In genomic region chr11:95575791-95576190, GRCm38 (mm10) we compare ENCODE assay signal across 13 mouse cellular contexts. TPM values are rescaled to one million over a fixed set of nuclear protein-coding genes. Genes with fewer than 3 reads are reported as not detected.
DNase-seq lines count a peak whose midpoint lies in the region; ATAC-seq and TF ChIP-seq lines count a peak whose summit lies in the region.
"Had no signal": no experiment of that assay in that cellular context is flagged by ENCODE, and none has a peak within 500 bp of the region (broad histone marks: within the 10 kb centered on the region; RNA-seq: fewer than 3 reads in every experiment).

No protein-coding gene starts in this region.

- H3K27ac ChIP-seq in heart, embryonic 12.5 days (ENCODE audit: poor library complexity, severe bottlenecking) = no peak overlapping the region
- H3K27ac ChIP-seq in kidney, postnatal 0 days = no peak overlapping the region

- peak; percentile 68; the same call in 1 of the 2 replicates for ATAC-seq in heart, embryonic 12.5 days (ENCODE audit: insufficient number of reproducible peaks, low FRiP score)
- peak; percentile 27 for ATAC-seq in kidney, postnatal 0 days (replicated peaks; ENCODE audit: low FRiP score, low read depth)
- ATAC-seq: Patski had no signal

- peak overlapping the region; percentile 29 for H3K4me2 ChIP-seq in heart, embryonic 12.5 days
- no peak overlapping the region for H3K4me2 ChIP-seq in kidney, postnatal 0 days (ENCODE audit: low read length)

- H3K4me3 ChIP-seq in heart, embryonic 12.5 days = no peak overlapping the region
- no peak overlapping the region for H3K4me3 ChIP-seq in kidney, postnatal 0 days (replicated peaks; ENCODE audit: low read depth, low read length)

- TF ChIP-seq CTCF in kidney, postnatal 0 days (IDR thresholded peaks at IDR 0.05; ENCODE audit: low read depth) = no peak

- no peak overlapping the region for H3K9ac ChIP-seq in heart, embryonic 12.5 days
- H3K9ac ChIP-seq in kidney, postnatal 0 days (ENCODE audit: low read depth, low read length) = no peak overlapping the region

- H3K36me3 ChIP-seq in heart, embryonic 12.5 days = no peaks in the 10 kb centered on the region
- no peaks in the 10 kb centered on the region for H3K36me3 ChIP-seq in kidney, postnatal 0 days (ENCODE audit: insufficient read depth, low read length)

- peaks cover 59% of the 10 kb centered on the region for H3K27me3 ChIP-seq in heart, embryonic 12.5 days (replicated peaks)
- peaks cover 6% of the 10 kb centered on the region for H3K27me3 ChIP-seq in kidney, postnatal 0 days (ENCODE audit: insufficient read depth, low read length)

- no peaks in the 10 kb centered on the region for H3K9me3 ChIP-seq in heart, embryonic 12.5 days (replicated peaks)
- no peaks in the 10 kb centered on the region for H3K9me3 ChIP-seq in kidney, postnatal 0 days (replicated peaks; ENCODE audit: low read length)

- peaks cover 51% of the 10 kb centered on the region for H3K4me1 ChIP-seq in heart, embryonic 12.5 days (replicated peaks)
- H3K4me1 ChIP-seq in kidney, postnatal 0 days (replicated peaks; ENCODE audit: insufficient read depth, low read length) = peaks cover 14% of the 10 kb centered on the region; the same call in 1 of the 2 replicates

- DNase-seq in heart, adult 8-10 months (ENCODE audit: low spot score) = no peak
- no peak for DNase-seq in kidney, postnatal 0 days (ENCODE audit: low spot score)
- no peak for DNase-seq in kidney, adult 8-10 months
- peak; percentile 47 for DNase-seq in NIH3T3 (ENCODE audit: low read depth)
- DNase-seq in kidney, postnatal 4 days = peak; percentile 60 to 75
- DNase-seq in adrenal gland, postnatal 14 days = no peak
- DNase-seq in MN1 (ENCODE audit: low spot score) = no peak
- DNase-seq: adrenal gland, postnatal 36 days; cerebellum, adult 11-12 months; thymus, postnatal 14 days had no signal

- WGBS in heart, embryonic 12.5 days = 15% methylated on average over 13 of the region's 13 CpGs
- WGBS in kidney, postnatal 0 days = 14% methylated on average over 13 of the region's 13 CpGs

RNA-seq across cellular contexts. Expression of gene Ngfr, which starts 11.7 kb away (rescaled TPM):
- 3.9 and 5.0 TPM in 2 replicates for polyA plus RNA-seq in heart, embryonic 12.5 days (2016; fragmentation: Nextera tagmentation; extraction: Ambion mirVana)
- under 1 TPM; 0.29 to 0.52 (median 0.47) TPM for total RNA-seq in heart, adult 8-10 months (2022)
- polyA plus RNA-seq in kidney, postnatal 0 days (2015; fragmentation: Nextera tagmentation; extraction: Ambion mirVana) = 6.2 and 7.6 TPM in 2 replicates
- 5.6 and 14.3 TPM in 2 replicates for total RNA-seq in adrenal gland, postnatal 14 days (2021)
- total RNA-seq: megakaryocyte-erythroid progenitor cell, adult 5-6 weeks had no signal

Comparison
In these comparisons a context has a peak if more than half of its experiments do, and no peak if none do; other contexts are left out.
1. DNase-seq: peak in NIH3T3 (single experiment) and kidney, postnatal 4 days (2 of 2); none in heart, adult 8-10 months (single experiment), kidney, postnatal 0 days (single experiment), kidney, adult 8-10 months (0 of 2), adrenal gland, postnatal 14 days (single experiment) and MN1 (single experiment).